Mouse (Mus musculus) liver, embryonic 14.5 days (tissue): ENCODE data around the gene Serpinf1. TPM values are rescaled to one million over a fixed set of nuclear protein-coding genes. Genes with fewer than 3 reads are reported as not detected.
"Not testable (repeated sequence)": the region's sequence is repeated elsewhere in the genome, so short reads cannot be mapped to it uniquely, and the experiment has no call there.

ENCODE experiments used
- ATAC-seq: fragments of 200-750 bp; cut with Nextera tagmentation; 2 replicates; pipeline ENCODE4 v1.8.0; 2017; ENCODE audit warnings: moderate number of reproducible peaks, mild to moderate bottlenecking, moderate library complexity; ENCODE audit not compliant: insufficient read depth
- DNase-seq, 3 experiments: peaks; one replicate each; pipeline ENCODE4 v3.0.0-alpha.2; 2012 to 2013; ENCODE audit warnings: low read depth in 3 of 3, low spot score in 3 of 3
- H3K27ac ChIP-seq: fragments of 300-500 bp; sonication (generic); 2 replicates; pipeline ENCODE4 v1.5.1; 2014; ENCODE audit warnings: moderate library complexity, mild to moderate bottlenecking, control low read depth, inconsistent platforms
- H3K27me3 ChIP-seq: fragments of 300-500 bp; sonication (generic); 2 replicates; pipeline ENCODE4 v1.6.1; 2014; ENCODE audit warnings: mild to moderate bottlenecking, low read length, moderate library complexity; ENCODE audit not compliant: control insufficient read depth, insufficient read depth
- H3K36me3 ChIP-seq: fragments of 300-500 bp; sonication (generic); replicated peaks from 2 replicates; pipeline ENCODE4 v1.6.1; 2014; ENCODE audit warnings: low read depth; ENCODE audit not compliant: control insufficient read depth, insufficient read depth
- H3K4me1 ChIP-seq, 2 experiments: fragments of 200-500 bp in 1 of 2; fragments of 300-500 bp in 1 of 2; sonication (generic) in 1 of 2; replicated peaks; 2 replicates each; pipeline ENCODE4 v1.6.1; 2012 to 2014; ENCODE audit warnings: antibody characterized with exemption in 1 of 2, inconsistent platforms in 1 of 2, low read length in 1 of 2; ENCODE audit not compliant: control insufficient read depth in 2 of 2, insufficient read depth in 2 of 2
- H3K4me2 ChIP-seq: fragments of 300-500 bp; sonication (generic); 2 replicates; pipeline ENCODE4 v1.6.1; 2014; ENCODE audit warnings: low read depth, mild to moderate bottlenecking, control low read depth, moderate library complexity
- H3K4me3 ChIP-seq, 2 experiments: fragments of 200-500 bp in 1 of 2; fragments of 300-500 bp in 1 of 2; sonication (generic) in 1 of 2; 2 replicates each; pipeline ENCODE4 v1.5.1; 2012 to 2014; ENCODE audit warnings: low read depth in 2 of 2, low read length in 2 of 2, mild to moderate bottlenecking in 2 of 2, control low read depth in 1 of 2, inconsistent platforms in 1 of 2, moderate library complexity in 1 of 2; ENCODE audit not compliant: insufficient read depth in 1 of 2
- H3K9ac ChIP-seq: fragments of 300-500 bp; sonication (generic); replicated peaks from 2 replicates; pipeline ENCODE4 v1.6.1; 2014; ENCODE audit warnings: mild to moderate bottlenecking, control low read depth, moderate library complexity
- H3K9me3 ChIP-seq: fragments of 300-500 bp; sonication (generic); 2 replicates; pipeline ENCODE4 v1.6.1; 2016; ENCODE audit warnings: low read length, mixed read lengths; ENCODE audit not compliant: control insufficient read depth
- CTCF ChIP-seq: IDR thresholded peaks from 2 replicates; pipeline ENCODE4 v1.5.1; 2016; ENCODE audit warnings: antibody characterized with exemption, low read depth, control low read depth
- EP300 ChIP-seq: IDR thresholded peaks from 2 replicates; pipeline ENCODE4 v1.6.1; 2016; ENCODE audit warnings: antibody characterized with exemption, low read depth
- WGBS: fragments of 180-500 bp; shearing (Covaris S2); extraction: QIAGEN DNeasy Blood & Tissue Kit; methylation state at CpG from one replicate; pipeline ENCODE4 v1.1.7; 2014; ENCODE audit not compliant: insufficient replicate concordance; 5-methylcytosine and 5-hydroxymethylcytosine counted together
- polyA plus RNA-seq, 2 experiments: library from polyadenylated mRNA; depleted of rRNA in 1 of 2; stranded (reverse) in 1 of 2; unstranded in 1 of 2; fragments of >200 nt; fragmentation: Nextera tagmentation in 1 of 2; extraction: Ambion mirVana in 1 of 2; gene quantifications; 2 replicates each; pipeline versions ENCODE4 v1.2.1 to v1.2.3; 2012 to 2014

Serpinf1 gene
- polyA plus RNA-seq, 2 experiments = 104 to 145 TPM

- peaks cover 42 to 57% of the 10 kb centered on the region in 2 experiments for H3K4me1 ChIP-seq
- no peak for TF ChIP-seq CTCF
- no peak for TF ChIP-seq EP300
- WGBS = 10% methylated on average over 5 of the region's 5 CpGs
These were observed 37.2 kb upstream of the Serpinf1 start for GRCm38 (mm10) chr11:75459751-75460102.

GRCm38 (mm10) chr11:75459141-75459711 lies 36.7 kb upstream of the Serpinf1 start:
- no peaks in the 10 kb centered on the region for H3K9me3 ChIP-seq
- no peak for TF ChIP-seq EP300
- no peak for TF ChIP-seq CTCF
- DNase-seq = no peak
- ATAC-seq = no peak
- peaks cover 42 to 58% of the 10 kb centered on the region in 2 experiments for H3K4me1 ChIP-seq
- peak overlapping the region; percentile 35 to 66; a peak in 2 of 4 replicates for H3K4me3 ChIP-seq
- peak overlapping the region; percentile 99 for H3K27ac ChIP-seq
- H3K27me3 ChIP-seq = no peaks in the 10 kb centered on the region
- H3K9ac ChIP-seq = peak overlapping the region; percentile 32
- peak overlapping the region; percentile 100 for H3K4me2 ChIP-seq
- peaks cover 5% of the 10 kb centered on the region for H3K36me3 ChIP-seq
- WGBS = 52% methylated on average over 5 of the region's 5 CpGs

More at GRCm38 (mm10) chr11:75459751-75460102, 37.2 kb upstream of the Serpinf1 start:
- DNase-seq = no peak
- Histone ChIP-seq H3K9me3 (no peaks in the 10 kb centered on the region), H3K36me3 (peaks cover 10% of the 10 kb centered on the region), H3K4me2 (peak overlapping the region; percentile 100), H3K4me3 (peak overlapping the region; percentile 35 to 66), H3K27me3 (no peaks in the 10 kb centered on the region), H3K9ac (peak overlapping the region; percentile 2), H3K27ac (peak overlapping the region; percentile 99)
- no peak for ATAC-seq

GRCm38 (mm10) chr11:75458628-75459041 lies 36.1 kb upstream of the Serpinf1 start:
- ATAC-seq = no peak
- H3K4me2 ChIP-seq = peak overlapping the region; percentile 100
- peak overlapping the region; percentile 99 for H3K27ac ChIP-seq

GRCm38 (mm10) chr11:75458169-75458568 lies 35.7 kb upstream of the Serpinf1 start:
- Histone ChIP-seq H3K36me3 (no peaks in the 10 kb centered on the region), H3K27ac (peak overlapping the region; percentile 99), H3K4me2 (peak overlapping the region; percentile 100), H3K9me3 (no peaks in the 10 kb centered on the region), H3K4me1 (peaks cover 37 to 52% of the 10 kb centered on the region in 2 experiments), H3K27me3 (no peaks in the 10 kb centered on the region), H3K9ac (peak overlapping the region; percentile 20; the same call in 1 of the 2 replicates), H3K4me3 (no peak overlapping the region)
- no peak for ATAC-seq
- DNase-seq = peak in 1 of 3 experiments; percentile 56
- peak; percentile 90 for TF ChIP-seq CTCF
- TF ChIP-seq EP300 = no peak
- WGBS = 18% methylated on average over 3 of the region's 3 CpGs

More at GRCm38 (mm10) chr11:75458628-75459041, 36.1 kb upstream of the Serpinf1 start:
- no peak for TF ChIP-seq EP300
- no peak for TF ChIP-seq CTCF
- no peaks in the 10 kb centered on the region for H3K27me3 ChIP-seq
- WGBS = 15% methylated on average over 8 of the region's 8 CpGs
- no peak overlapping the region for H3K9ac ChIP-seq
- H3K9me3 ChIP-seq = no peaks in the 10 kb centered on the region
- peaks cover 3% of the 10 kb centered on the region for H3K36me3 ChIP-seq
- DNase-seq = no peak
- H3K4me1 ChIP-seq = peaks cover 40 to 54% of the 10 kb centered on the region in 2 experiments
- no peak overlapping the region for H3K4me3 ChIP-seq

- H3K27ac ChIP-seq = no peak overlapping the region
- peaks cover 36 to 50% of the 10 kb centered on the region in 2 experiments for H3K4me1 ChIP-seq
- H3K36me3 ChIP-seq = no peaks in the 10 kb centered on the region; the same call in 1 of the 2 replicates
- H3K4me2 ChIP-seq = no peak overlapping the region
- H3K27me3 ChIP-seq = no peaks in the 10 kb centered on the region
- H3K9ac ChIP-seq = no peak overlapping the region
- no peak for ATAC-seq
- no peak for DNase-seq
- H3K4me3 ChIP-seq = no peak overlapping the region
- WGBS = 70% methylated on average over 7 of the region's 7 CpGs
- no peaks in the 10 kb centered on the region for H3K9me3 ChIP-seq
- TF ChIP-seq EP300 = no peak
- TF ChIP-seq CTCF = no peak
These were observed 34.0 kb upstream of the Serpinf1 start for GRCm38 (mm10) chr11:75456440-75456871.

GRCm38 (mm10) chr11:75455971-75456370 lies 33.5 kb upstream of the Serpinf1 start:
- 83% methylated on average over 2 of the region's 2 CpGs for WGBS
- not testable (repeated sequence) for H3K4me3 ChIP-seq, H3K9ac ChIP-seq, H3K4me2 ChIP-seq, H3K36me3 ChIP-seq, H3K27ac ChIP-seq, H3K27me3 ChIP-seq, H3K9me3 ChIP-seq, DNase-seq, ATAC-seq
- H3K4me1 ChIP-seq = peaks cover 40 to 55% of the 10 kb centered on the region in 2 experiments
